Mouse (Mus musculus): Measurements from ENCODE around the gene Arl11. TPM values are rescaled to one million over a fixed set of nuclear protein-coding genes. Genes with fewer than 3 reads are reported as not detected.

The Arl11 gene
- polyA plus RNA-seq (2014; fragmentation: Illumina TruSeq; extraction: RNeasy Lipid Tissue Mini Kit (QIAGEN cat#74804); ENCODE audit: low read depth, low replicate concordance), result 9.6 TPM

DNA sequence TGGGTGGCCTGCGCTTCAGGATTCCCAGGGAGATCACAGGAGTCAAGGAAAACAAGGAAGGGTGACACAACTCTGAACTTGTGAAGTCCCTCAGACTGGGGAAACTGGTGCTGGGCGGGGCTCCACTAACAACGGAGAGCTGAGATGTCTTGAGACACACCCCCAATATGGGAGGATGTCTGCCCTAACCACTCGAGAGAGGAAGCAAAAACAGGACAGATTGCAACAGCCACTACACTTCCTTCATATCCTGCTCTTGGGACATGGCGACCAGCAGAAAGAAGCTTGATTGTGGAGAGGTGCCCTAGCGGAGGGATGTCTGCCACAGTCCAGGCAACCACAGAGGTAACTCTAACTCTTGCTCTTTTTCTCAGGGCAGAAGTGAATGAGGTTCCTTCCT, at the start of gene Arl11:
Gene Arl11, plus strand, starts transcription at position 161 of the 400 bp plus-strand sequence.

DNA sequence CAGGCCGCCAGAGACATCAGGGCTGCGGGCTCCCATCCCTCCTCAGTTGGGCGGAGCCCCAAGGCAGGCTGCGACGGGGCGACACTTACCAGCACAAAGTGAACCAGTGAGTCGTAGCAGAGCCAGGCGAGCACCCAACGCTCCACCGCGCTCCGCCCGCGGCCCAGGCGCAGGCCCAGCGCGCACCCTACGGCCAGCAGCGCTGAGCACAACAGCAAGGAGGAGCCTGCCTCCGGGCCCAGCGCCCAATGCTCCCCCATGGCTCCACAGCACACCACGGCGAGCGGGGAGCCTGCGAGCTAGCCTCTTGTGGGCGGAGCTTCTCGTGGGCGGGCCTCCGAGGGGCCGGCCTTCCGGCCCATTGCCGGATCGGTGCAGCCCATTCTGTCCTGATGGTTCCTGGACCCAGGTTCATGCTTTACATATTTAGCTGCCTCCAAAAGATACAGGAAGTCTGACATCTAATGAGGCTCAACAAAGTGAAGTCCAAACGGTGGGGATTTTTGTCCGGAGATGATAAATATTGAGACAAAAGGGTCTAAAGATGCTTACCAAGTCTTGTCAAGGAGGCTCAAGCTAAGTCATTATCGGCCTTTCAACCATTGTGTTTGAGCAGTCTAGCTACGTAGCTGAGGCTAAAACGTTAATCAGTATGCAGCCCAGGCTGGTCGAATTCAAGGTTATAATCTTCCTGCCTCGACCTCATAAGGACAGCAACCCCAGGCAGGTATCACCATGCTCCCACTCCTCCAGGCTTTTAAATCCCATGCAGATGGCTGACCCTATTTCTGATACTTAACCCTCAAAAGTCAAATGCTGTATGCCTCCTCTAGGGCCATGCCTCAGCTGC, 50.8 kb downstream of the Arl11 start, which contains the start of gene Ebpl:
Gene Ebpl, minus strand, starts transcription at position 309 of the 850 bp plus-strand sequence.

Other genes with a start within 250 kb of the Arl11 start
- gene Sacs, start 171.3 kb upstream of the Arl11 start, polyA plus RNA-seq (2014; fragmentation: Illumina TruSeq; extraction: RNeasy Lipid Tissue Mini Kit (QIAGEN cat#74804); ENCODE audit: low read depth, low replicate concordance), result 13.1 TPM
- 0.50 TPM for gene Sgcg, start 51.3 kb upstream of the Arl11 start, polyA plus RNA-seq (2014; fragmentation: Illumina TruSeq; extraction: RNeasy Lipid Tissue Mini Kit (QIAGEN cat#74804); ENCODE audit: low read depth, low replicate concordance)
- 1.3 TPM for gene Ebpl, start 50.7 kb downstream of the Arl11 start, polyA plus RNA-seq (2014; fragmentation: Illumina TruSeq; extraction: RNeasy Lipid Tissue Mini Kit (QIAGEN cat#74804); ENCODE audit: low read depth, low replicate concordance)
- 68.2 TPM for gene Kpna3, start 130.1 kb downstream of the Arl11 start, polyA plus RNA-seq (2014; fragmentation: Illumina TruSeq; extraction: RNeasy Lipid Tissue Mini Kit (QIAGEN cat#74804); ENCODE audit: low read depth, low replicate concordance)
- gene Spryd7, start 247.1 kb downstream of the Arl11 start, polyA plus RNA-seq (2014; fragmentation: Illumina TruSeq; extraction: RNeasy Lipid Tissue Mini Kit (QIAGEN cat#74804); ENCODE audit: low read depth, low replicate concordance), result 55.4 TPM

Measured in testis, adult 10 weeks (tissue).